Mouse (Mus musculus): ENCODE data around the gene Dcaf8.

Dcaf8 gene

DNA sequence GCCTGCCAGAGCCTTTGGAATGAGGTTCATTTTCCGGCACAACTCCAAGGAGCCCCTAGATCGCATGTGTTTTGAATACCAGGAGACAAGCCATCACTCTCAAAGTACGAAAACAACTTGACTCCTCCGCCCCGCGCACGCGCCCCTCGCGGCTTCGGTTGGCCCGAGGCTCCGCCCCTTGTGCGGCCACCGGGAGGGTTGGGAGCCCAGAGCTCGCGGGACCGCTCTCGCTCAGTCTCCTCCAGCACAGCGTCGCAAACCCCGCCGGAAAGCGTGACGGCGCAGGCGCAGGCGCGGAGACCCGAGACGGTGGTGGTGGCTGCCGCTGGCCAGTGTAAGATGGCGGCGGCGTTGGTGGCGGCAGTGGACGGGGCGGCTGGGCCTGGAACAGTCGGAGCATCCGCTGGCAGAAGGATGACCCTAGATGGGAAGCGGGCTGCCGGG is at the start of gene Dcaf8:
Dcaf8 (plus strand) TSS at position 250 of the 444 bp plus-strand sequence.
- peak; percentile 26; the same call in 1 of the 2 replicates for TF ChIP-seq GATA4 (IDR thresholded peaks at IDR 0.05; ENCODE audit: insufficient replicate concordance, low read length)

DNA sequence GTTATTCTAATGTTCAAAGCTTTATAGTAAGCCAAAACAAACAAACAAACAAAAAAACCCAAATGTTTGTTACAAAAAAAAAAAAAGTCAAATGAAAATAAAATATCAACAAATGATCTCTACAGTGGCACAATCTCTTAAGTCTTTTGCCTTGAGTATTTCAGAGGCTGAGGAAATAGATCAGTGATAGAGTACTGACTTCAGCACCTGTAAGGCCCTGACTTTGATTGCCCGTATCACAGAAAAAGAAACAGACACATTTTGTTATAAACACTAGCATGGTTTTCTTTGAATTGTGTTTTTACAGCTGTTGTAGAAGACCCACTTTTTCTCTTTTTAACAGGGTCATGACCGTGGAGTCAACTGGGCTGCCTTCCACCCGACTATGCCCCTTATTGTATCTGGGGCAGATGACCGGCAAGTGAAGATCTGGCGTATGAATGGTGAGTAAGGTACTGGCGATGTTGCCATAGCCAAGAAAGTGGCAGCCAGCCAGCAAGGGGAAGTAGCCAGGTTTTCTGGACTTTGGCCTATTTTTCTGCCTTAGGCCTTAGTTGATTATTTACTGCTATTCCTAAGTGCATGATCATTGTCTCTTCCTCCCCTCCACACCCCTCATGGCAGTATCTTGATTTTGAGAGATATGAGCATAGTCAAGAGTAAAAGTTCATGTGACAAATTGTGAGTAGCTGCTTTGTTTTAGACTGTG is 48.4 kb upstream of the Dcaf8 start:
- no peak; the same call in 1 of the 2 replicates for TF ChIP-seq GATA4 (IDR thresholded peaks at IDR 0.05; ENCODE audit: insufficient replicate concordance, low read length)

DNA sequence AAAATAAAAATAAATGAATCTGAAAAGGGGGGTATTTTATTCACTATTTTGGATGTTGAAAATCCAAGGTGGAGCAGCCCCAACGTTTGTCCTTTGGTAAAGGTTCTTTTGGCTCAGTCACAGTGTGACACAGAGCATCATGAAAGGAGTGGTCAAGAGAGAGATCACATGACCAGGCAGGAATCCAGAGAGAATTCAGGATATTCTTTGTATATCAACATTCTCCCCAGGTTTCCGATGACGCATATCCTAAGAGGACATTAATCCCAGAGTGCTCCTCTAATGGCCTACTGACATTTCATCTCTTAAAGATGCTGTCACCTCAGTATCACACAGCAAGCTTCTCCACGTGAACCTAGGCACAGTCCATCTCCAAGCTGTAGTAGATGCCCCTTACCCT is 44.3 kb upstream of the Dcaf8 start:
- no peak for TF ChIP-seq GATA4 (IDR thresholded peaks at IDR 0.05; ENCODE audit: insufficient replicate concordance, low read length)

DNA sequence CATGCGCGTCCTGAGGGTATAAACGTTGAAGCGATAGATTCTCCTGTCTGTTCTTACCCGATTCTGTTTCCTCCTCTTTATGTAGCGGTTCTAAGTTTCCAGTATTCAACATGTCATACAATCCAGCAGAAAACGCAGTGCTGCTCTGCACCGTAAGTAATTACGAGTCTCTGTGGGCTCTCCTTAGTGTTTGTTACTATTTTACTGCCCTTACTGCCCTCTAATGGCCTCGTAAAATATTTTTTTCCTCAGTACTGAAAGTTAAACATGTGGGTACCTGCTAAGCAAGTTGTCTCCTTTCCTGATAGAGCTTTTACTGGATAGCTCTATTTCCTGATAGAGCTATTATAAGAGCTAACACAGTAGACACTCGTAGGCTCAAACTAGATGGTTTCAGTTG is 42.8 kb upstream of the Dcaf8 start:
- TF ChIP-seq GATA4 (IDR thresholded peaks at IDR 0.05; ENCODE audit: insufficient replicate concordance, low read length) = no peak

DNA sequence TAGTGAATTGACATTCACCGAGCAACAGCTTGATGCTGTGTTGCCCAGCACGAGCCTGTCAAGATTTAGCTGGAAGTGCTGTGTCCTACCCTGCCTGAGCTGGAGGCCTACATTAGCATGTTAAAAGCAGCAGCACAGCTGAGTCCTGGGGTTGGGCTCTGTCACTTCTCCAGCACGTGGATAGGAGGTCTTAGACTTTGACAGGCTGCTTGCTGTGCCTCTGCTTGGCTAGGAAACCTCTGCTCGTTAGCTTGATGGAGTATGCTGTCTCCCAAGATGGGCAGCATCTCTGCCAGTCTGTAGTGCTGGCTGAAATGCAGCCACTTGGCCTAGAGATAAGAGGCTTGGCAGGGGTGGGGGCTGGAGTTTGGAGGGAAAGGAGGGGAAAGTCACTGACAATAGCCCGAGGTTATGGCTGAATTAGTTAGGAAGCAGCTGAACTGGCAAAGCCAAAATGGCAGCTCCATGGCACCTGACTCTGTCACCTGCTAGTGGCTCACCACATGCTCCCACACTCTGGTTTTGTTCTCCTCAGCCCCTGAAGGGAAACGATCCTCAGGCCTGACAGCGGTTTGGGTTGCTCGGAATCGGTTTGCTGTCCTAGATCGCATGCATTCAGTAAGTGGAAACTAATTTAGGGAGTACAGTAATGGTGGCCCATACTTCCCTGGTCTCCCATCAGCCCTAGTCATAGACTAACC is 40.0 kb upstream of the Dcaf8 start:
- no peak for TF ChIP-seq GATA4 (IDR thresholded peaks at IDR 0.05; ENCODE audit: insufficient replicate concordance, low read length)

DNA sequence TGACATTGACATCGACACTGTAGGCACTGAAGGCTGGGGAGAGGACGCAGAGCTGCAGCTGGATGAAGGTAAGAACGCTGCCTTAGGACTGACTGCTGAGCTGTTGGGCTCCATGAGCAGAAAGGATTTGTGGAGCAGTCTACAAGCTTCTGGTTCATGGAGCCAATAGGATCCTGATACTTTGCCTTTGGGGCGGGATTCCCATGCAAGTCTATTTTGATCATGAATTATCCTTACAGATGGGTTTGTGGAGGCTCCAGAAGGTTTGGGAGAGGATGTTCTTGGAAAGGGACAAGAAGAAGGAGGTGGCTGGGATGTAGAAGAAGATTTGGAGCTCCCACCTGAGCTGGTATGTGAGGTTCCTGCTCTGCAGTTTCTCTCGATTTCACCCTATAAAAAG is 30.9 kb upstream of the Dcaf8 start:
- TF ChIP-seq GATA4 (IDR thresholded peaks at IDR 0.05; ENCODE audit: insufficient replicate concordance, low read length) = no peak

DNA sequence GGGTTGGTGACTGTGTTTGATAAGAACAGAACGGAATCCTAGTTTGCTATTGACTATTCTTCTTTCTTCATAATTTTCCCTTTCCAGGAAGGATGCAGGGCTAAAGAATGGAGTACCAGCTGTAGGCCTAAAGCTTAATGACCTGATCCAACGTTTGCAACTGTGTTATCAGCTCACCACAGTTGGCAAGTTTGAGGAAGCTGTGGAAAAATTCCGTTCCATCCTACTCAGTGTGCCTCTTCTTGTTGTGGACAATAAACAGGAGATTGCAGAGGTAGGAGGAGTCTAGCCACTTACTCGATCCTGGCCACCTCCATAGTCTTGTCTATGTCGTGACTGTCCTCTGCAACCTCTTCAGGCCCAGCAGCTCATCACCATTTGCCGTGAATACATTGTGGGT is 28.8 kb upstream of the Dcaf8 start:
- TF ChIP-seq GATA4 (IDR thresholded peaks at IDR 0.05; ENCODE audit: insufficient replicate concordance, low read length) = no peak

DNA sequence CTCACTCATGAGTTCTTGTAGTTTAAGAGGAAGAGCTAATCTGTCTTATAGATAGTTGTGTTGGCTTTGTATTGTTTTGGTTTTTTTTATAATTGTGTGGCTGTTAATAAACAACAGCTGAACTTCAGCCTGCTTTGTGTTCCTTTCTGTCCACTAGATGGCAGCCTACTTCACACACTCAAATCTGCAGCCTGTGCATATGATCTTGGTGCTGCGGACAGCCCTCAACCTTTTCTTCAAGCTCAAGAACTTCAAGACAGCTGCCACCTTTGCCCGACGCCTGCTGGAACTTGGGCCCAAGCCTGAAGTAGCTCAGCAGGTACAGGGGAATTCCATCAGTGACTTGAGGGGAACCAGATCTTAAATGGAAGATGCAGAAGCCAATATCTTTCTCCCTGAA is 28.2 kb upstream of the Dcaf8 start:
- TF ChIP-seq GATA4 (IDR thresholded peaks at IDR 0.05; ENCODE audit: insufficient replicate concordance, low read length) = no peak

DNA sequence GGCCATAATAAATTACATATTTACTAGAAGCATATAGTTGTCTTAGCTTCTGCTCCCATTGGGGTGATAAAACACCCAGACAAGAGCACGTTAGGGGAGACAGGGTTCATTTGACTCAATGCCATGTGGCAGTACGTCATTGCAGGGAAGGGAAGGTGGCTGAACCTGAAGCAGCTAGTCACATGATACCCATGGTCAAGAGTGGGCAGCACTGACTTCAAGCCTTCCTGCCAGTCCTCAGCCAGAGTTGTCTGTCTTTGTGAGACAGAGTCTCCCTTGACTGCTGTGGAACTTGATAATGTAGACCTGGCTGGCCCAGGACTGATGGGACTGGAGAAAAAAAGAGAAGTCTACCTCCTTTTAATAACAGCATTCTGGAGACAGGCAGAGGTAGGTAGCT is 25.2 kb upstream of the Dcaf8 start:
- no peak for TF ChIP-seq GATA4 (IDR thresholded peaks at IDR 0.05; ENCODE audit: insufficient replicate concordance, low read length)

DNA sequence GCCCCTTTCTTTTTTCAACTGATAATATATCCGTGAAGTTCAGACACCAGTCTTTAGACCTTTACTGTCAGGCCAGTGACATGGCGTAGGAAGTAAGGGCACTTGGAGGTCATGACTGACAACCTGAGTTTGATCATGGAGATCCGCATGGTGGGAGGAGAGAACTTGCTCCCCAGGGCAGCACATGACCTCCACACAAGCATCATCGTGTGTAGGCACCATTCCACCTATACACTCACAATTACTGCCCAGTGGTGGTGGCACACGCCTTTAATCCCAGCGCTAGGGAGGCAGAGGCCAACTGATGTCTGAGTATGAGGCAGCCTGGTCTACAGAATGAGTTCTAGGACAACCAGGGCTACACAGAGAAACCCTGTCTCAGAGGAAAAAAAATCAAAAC is 23.3 kb upstream of the Dcaf8 start:
- no peak for TF ChIP-seq GATA4 (IDR thresholded peaks at IDR 0.05; ENCODE audit: insufficient replicate concordance, low read length)

DNA sequence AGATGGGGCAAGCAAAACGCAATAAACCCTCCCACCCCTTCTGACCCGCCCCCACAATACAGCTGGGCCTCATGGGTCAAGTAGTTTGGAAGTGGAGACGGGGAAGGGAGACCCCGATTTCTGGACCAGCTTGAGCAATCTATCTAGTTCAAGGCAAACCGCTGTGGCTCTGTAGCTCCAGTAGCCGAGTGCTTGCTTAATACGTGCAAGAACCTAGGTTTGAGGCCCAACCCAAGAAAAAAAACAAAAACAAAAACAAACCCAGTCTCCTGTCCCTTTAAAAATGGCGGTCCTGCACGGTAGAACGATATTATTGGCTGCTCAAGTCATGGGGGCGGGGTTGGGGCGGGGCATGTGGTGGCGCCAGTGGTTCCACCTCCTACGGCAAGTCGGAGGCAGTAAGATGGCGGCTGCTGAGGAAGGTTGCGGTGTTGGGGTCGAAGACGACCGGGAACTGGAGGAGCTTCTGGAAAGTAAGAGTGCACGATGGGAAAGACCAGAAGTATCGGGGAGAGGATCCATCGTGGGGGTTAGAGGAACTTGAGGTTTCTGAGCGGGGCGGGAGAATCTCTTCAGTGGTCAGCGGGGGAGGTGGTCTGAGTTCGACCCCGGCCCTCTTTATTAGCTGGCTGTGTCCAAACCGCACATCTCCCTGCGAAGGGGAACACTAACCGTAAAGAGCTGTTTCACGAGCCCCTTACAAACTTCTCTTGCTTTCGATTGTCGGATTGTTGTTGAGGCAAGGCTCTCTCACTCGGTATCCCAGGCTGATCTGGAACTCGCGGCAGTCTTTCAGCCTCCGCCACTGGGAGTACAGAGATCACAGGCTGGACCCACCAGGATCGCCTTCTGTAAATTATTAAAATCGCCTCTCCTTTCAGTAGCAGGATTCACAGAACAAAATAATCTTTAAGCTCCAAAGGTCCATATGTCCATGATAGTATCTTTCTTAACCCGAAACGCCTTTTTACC is 21.2 kb upstream of the Dcaf8 start, which contains the start of gene Pex19:
Pex19 (plus strand) TSS at position 380 of the 972 bp plus-strand sequence.
- no peak for TF ChIP-seq GATA4 (IDR thresholded peaks at IDR 0.05; ENCODE audit: insufficient replicate concordance, low read length)

DNA sequence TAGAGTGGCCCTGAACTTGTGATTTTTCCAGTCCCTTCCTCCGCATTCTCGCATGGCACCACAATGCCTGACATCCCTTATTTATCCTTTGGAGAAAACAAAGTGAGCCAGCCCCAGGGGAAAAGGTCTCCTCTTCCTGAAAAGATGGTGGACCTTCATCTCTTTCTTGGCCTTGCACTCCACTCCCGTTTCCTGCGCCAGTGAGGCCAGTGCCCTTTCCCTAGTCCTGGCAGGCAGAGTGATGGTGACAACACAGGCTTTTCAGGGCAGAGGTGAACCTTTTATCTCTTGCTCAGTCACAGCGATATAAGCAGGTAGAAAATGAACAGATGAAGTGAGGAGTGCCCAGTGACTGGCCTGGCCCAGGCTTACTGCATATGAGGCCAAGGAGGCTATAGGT is 20.4 kb upstream of the Dcaf8 start:
- TF ChIP-seq GATA4 (IDR thresholded peaks at IDR 0.05; ENCODE audit: insufficient replicate concordance, low read length) = peak; percentile 69; the same call in 1 of the 2 replicates

DNA sequence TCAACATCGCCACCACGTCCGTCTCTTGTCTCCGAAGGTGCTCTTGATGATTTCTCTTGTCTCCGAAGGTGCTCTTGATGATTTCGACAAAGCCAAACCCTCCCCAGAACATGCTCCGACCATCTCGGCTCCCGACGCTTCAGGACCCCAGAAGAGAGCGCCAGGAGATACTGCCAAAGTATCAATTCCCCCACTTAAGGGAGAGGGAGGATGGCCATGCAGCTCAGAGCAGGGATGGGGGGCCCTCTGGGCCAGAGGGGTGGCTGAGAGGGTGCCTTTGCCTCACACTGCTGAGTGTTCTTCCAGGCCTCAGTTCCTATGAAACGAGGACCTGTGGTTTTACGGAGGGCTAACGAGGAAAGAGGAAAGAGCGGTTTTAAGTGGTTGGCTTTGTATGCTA is 19.3 kb upstream of the Dcaf8 start:
- TF ChIP-seq GATA4 (IDR thresholded peaks at IDR 0.05; ENCODE audit: insufficient replicate concordance, low read length) = no peak

DNA sequence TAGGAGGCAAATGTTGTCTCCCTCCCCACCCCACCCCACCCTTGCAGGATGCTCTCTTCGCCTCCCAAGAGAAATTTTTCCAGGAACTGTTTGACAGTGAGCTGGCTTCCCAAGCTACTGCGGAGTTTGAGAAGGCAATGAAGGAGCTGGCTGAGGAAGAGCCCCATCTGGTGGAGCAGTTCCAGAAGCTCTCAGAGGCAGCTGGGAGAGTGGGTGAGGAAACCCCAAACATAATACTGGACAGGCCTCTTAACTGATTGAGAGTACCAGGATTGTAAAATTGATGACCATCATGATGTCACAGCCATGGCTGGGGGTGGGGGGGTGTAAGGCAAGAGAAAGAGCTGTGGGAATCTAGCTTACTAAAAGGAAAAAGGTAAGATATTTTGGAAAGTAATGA is 18.8 kb upstream of the Dcaf8 start:
- TF ChIP-seq GATA4 (IDR thresholded peaks at IDR 0.05; ENCODE audit: insufficient replicate concordance, low read length) = no peak

DNA sequence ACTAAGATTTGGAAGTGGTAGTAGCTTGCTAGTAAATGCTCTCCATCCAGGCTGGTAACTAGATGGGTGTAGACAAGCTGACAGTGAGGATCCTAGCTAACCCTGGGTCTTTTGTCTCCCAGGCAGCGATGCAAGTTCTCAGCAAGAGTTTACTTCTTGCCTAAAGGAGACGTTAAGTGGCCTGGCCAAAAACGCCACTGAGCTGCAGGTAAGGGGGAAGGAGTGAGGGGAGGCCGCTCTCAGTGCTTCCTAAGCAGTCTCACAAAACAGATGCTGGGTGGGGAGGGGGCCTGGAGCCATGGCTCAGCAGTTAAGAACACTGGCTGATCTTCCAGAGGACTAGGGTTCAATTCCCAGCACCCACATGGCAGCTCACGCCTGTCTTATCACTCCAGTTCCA is 18.1 kb upstream of the Dcaf8 start:
- TF ChIP-seq GATA4 (IDR thresholded peaks at IDR 0.05; ENCODE audit: insufficient replicate concordance, low read length) = no peak
